Mouse (Mus musculus): Measurements from ENCODE around the gene Zfp334.

Zfp334 gene

GRCm38 (mm10) chr2:165376001-165376400, 12.1 kb downstream of the Zfp334 start:
- DNase-seq (ENCODE audit: low spot score in 2 of 2), result no peak

GRCm38 (mm10) chr2:165375478-165375877, 12.6 kb downstream of the Zfp334 start:
- DNase-seq (ENCODE audit: low spot score in 2 of 2), result no peak

GRCm38 (mm10) chr2:165371066-165371465, 17.0 kb downstream of the Zfp334 start:
- DNase-seq (ENCODE audit: low spot score in 2 of 2), result peak in 1 of 2 experiments; percentile 45

- DNase-seq (ENCODE audit: low spot score in 2 of 2), result no peak
Observed at GRCm38 (mm10) chr2:165370348-165370747, 17.7 kb downstream of the Zfp334 start.

- DNase-seq (ENCODE audit: low spot score in 2 of 2), result no peak
Observed at GRCm38 (mm10) chr2:165368496-165368895, 19.6 kb downstream of the Zfp334 start, which contains the start of gene Zfp663. Zfp663 (minus strand) TSS chr2:165368729.

- no peak for DNase-seq (ENCODE audit: low spot score in 2 of 2)
Observed at GRCm38 (mm10) chr2:165367868-165368439, 20.1 kb downstream of the Zfp334 start.

GRCm38 (mm10) chr2:165367047-165367520, 21.0 kb downstream of the Zfp334 start:
- DNase-seq (ENCODE audit: low spot score in 2 of 2), result no peak

- DNase-seq (ENCODE audit: low spot score in 2 of 2), result no peak
Observed at GRCm38 (mm10) chr2:165364334-165365091, 23.5 kb downstream of the Zfp334 start.

GRCm38 (mm10) chr2:165363282-165363681, 24.8 kb downstream of the Zfp334 start:
- no peak for DNase-seq (ENCODE audit: low spot score in 2 of 2)

GRCm38 (mm10) chr2:165360861-165361260, 27.2 kb downstream of the Zfp334 start:
- DNase-seq (ENCODE audit: low spot score in 2 of 2), result no peak

GRCm38 (mm10) chr2:165351828-165352513, 36.1 kb downstream of the Zfp334 start:
- DNase-seq (ENCODE audit: low spot score in 2 of 2), result peak in 1 of 2 experiments; percentile 57

- DNase-seq (ENCODE audit: low spot score in 2 of 2), result peak in 1 of 2 experiments; percentile 32
Observed at GRCm38 (mm10) chr2:165349466-165349865, 38.6 kb downstream of the Zfp334 start.

GRCm38 (mm10) chr2:165346180-165346579, 41.9 kb downstream of the Zfp334 start:
- no peak for DNase-seq (ENCODE audit: low spot score in 2 of 2)

- DNase-seq (ENCODE audit: low spot score in 2 of 2), result no peak
Observed at GRCm38 (mm10) chr2:165337191-165337590, 50.9 kb downstream of the Zfp334 start.

- DNase-seq (ENCODE audit: low spot score in 2 of 2), result no peak
Observed at GRCm38 (mm10) chr2:165332610-165333210, 55.3 kb downstream of the Zfp334 start.

GRCm38 (mm10) chr2:165329703-165330102, 58.4 kb downstream of the Zfp334 start:
- no peak for DNase-seq (ENCODE audit: low spot score in 2 of 2)

GRCm38 (mm10) chr2:165328746-165329145, 59.3 kb downstream of the Zfp334 start:
- no peak for DNase-seq (ENCODE audit: low spot score in 2 of 2)

GRCm38 (mm10) chr2:165327386-165327785, 60.7 kb downstream of the Zfp334 start:
- no peak for DNase-seq (ENCODE audit: low spot score in 2 of 2)

- DNase-seq (ENCODE audit: low spot score in 2 of 2), result peak; percentile 97 to 98
Observed at GRCm38 (mm10) chr2:165326304-165327190, 61.5 kb downstream of the Zfp334 start, which contains the start of gene Elmo2. Elmo2 (minus strand) TSS chr2:165326479.

- DNase-seq (ENCODE audit: low spot score in 2 of 2), result no peak
Observed at GRCm38 (mm10) chr2:165325521-165326303, 62.3 kb downstream of the Zfp334 start.
